Comparison of ENCODE assay signal across 19 mouse cellular contexts in the genomic region with DNA sequence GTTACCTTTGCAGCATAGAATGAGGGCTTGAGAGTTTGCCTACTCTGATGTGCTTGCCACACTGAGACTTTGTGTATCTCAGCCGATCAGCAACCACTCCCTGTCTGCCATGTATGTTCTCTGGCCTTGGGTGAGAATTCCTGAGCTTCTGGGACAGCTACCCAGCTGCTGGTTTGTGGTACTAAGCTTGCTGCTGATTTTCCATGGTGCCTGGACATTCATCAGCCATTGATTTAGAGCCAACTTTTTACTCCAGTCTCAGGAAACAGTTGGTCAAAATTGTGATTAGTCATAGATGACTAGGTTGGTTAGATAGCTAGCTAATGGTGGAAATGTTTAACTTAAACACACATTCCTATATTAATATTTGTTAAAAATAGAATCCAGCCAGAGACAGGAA.
DNase-seq lines count a peak whose midpoint lies in the region; TF ChIP-seq lines count a peak whose summit lies in the region.
"Had no signal": no experiment of that assay in that cellular context is flagged by ENCODE, and none has a peak within 500 bp of the region (broad histone marks: within the 10 kb centered on the region; RNA-seq: fewer than 3 reads in every experiment).

No protein-coding gene starts in this region.

- no peaks in the 10 kb centered on the region for H3K27me3 ChIP-seq in kidney, adult 2 months (replicated peaks; ENCODE audit: control insufficient read depth, insufficient read depth, low read length)
- H3K27me3 ChIP-seq in thymus, adult 2 months (ENCODE audit: control insufficient read depth, insufficient read depth, low read length): no peaks in the 10 kb centered on the region
- H3K27me3 ChIP-seq: embryonic facial prominence, embryonic 13.5 days; hindbrain, embryonic 13.5 days had no signal

- 91% methylated on average over 1 of the region's 1 CpGs for WGBS in kidney, adult 2 months
- 90% methylated on average over 1 of the region's 1 CpGs for WGBS in thymus, adult 2 months

- H3K4me1 ChIP-seq in kidney, adult 2 months (ENCODE audit: control insufficient read depth, insufficient read depth, low read length): no peaks in the 10 kb centered on the region
- H3K4me1 ChIP-seq in thymus, adult 2 months (replicated peaks; ENCODE audit: control insufficient read depth, insufficient read depth, low read length): no peaks in the 10 kb centered on the region
- H3K4me1 ChIP-seq: embryonic facial prominence, embryonic 10.5 days; hindbrain, embryonic 13.5 days had no signal

- no peaks in the 10 kb centered on the region for H3K36me3 ChIP-seq in kidney, adult 2 months (ENCODE audit: control insufficient read depth, insufficient read depth, low read length)
- H3K36me3 ChIP-seq in thymus, adult 2 months (ENCODE audit: control insufficient read depth, insufficient read depth, low read length): no peaks in the 10 kb centered on the region
- H3K36me3 ChIP-seq: embryonic facial prominence, embryonic 10.5 days; hindbrain, embryonic 13.5 days had no signal

- H3K27ac ChIP-seq in kidney, adult 2 months (ENCODE audit: insufficient read depth, low read depth, low read length): no peak overlapping the region
- H3K27ac ChIP-seq in thymus, adult 2 months (ENCODE audit: control insufficient read depth, insufficient read depth, low read length): no peak overlapping the region
- H3K27ac ChIP-seq: embryonic facial prominence, embryonic 10.5 days; embryonic facial prominence, embryonic 13.5 days; gastrocnemius, adult 2 months; hindbrain, embryonic 13.5 days had no signal

- TF ChIP-seq POLR2A in kidney, adult 2 months (IDR thresholded peaks at IDR 0.05; ENCODE audit: low read depth, low read length): no peak
- no peak for TF ChIP-seq POLR2A in thymus, adult 2 months (IDR thresholded peaks at IDR 0.05; ENCODE audit: control insufficient read depth, extremely low read depth, insufficient read depth, low read length, poor library complexity)

- no peak overlapping the region for H3K4me3 ChIP-seq in kidney, adult 2 months (ENCODE audit: insufficient read depth, low read depth, low read length)
- H3K4me3 ChIP-seq in thymus, adult 2 months (ENCODE audit: control insufficient read depth, insufficient read depth, low read length): no peak overlapping the region
- H3K4me3 ChIP-seq: embryonic facial prominence, embryonic 10.5 days; embryonic facial prominence, embryonic 13.5 days; gastrocnemius, adult 2 months; hindbrain, embryonic 13.5 days had no signal

- peak; percentile 84 for DNase-seq in 3T3-L1 (ENCODE audit: low read depth, low spot score)
- DNase-seq in NIH3T3 (ENCODE audit: low read depth): peak; percentile 60
- peak; percentile 42 for DNase-seq in fibroblast of lung, adult 2 months (ENCODE audit: low read depth)
- no peak for DNase-seq in urinary bladder, postnatal 4 days (ENCODE audit: low spot score in 2 of 2)
- DNase-seq in kidney, adult 2 months: no peak
- DNase-seq in thymus, adult 2 months: no peak
- DNase-seq: adrenal gland, postnatal 10 days; adrenal gland, postnatal 36 days; B cell, adult 2 months; cerebellum, adult 2 months; cerebellum, adult 9-11 months; cerebellum, postnatal 25 days; forebrain, postnatal 0 days; gastrocnemius, adult 2 months; gastrocnemius, postnatal 14 days; heart, adult 11 months had no signal

- no peak for TF ChIP-seq CTCF in kidney, adult 2 months (conservative IDR thresholded peaks at IDR 0.05; ENCODE audit: insufficient read depth, insufficient read length, low read depth, low read length)
- no peak for TF ChIP-seq CTCF in thymus, adult 2 months (IDR thresholded peaks at IDR 0.05; ENCODE audit: borderline replicate concordance, control insufficient read depth, extremely low read depth, insufficient read depth, low read length, poor library complexity)

Comparison
In these comparisons a context has a peak if more than half of its experiments do, and no peak if none do; other contexts are left out.
1. DNase-seq: peak in 3T3-L1 (single experiment), NIH3T3 (single experiment) and fibroblast of lung, adult 2 months (single experiment); none in urinary bladder, postnatal 4 days (0 of 2), kidney, adult 2 months (single experiment) and thymus, adult 2 months (single experiment).